Mouse (Mus musculus) myocyte (in vitro differentiated cells): ENCODE results near the gene Lsmem1. TPM values are rescaled to one million over a fixed set of nuclear protein-coding genes. Genes with fewer than 3 reads are reported as not detected.

Source experiments
- H3K27me3 ChIP-seq: one replicate; pipeline ENCODE4 v1.6.1; 2011; ENCODE audit not compliant: control insufficient read depth, insufficient read depth, insufficient read length
- H3K36me3 ChIP-seq: one replicate; pipeline ENCODE4 v1.6.1; 2011; ENCODE audit not compliant: control insufficient read depth, insufficient read depth
- H3K4me2 ChIP-seq: one replicate; pipeline ENCODE4 v1.6.1; 2011; ENCODE audit warnings: low read depth, control low read depth
- H3K4me3 ChIP-seq: one replicate; pipeline ENCODE4 v1.5.1; 2011; ENCODE audit warnings: mild to moderate bottlenecking, control low read depth, moderate library complexity
- H3K79me2 ChIP-seq: one replicate; pipeline ENCODE4 v1.6.1; 2011; ENCODE audit not compliant: control insufficient read depth, insufficient read depth
- H3ac ChIP-seq: one replicate; pipeline ENCODE4 v1.6.1; 2011; ENCODE audit not compliant: control insufficient read depth, insufficient read length
- CEBPB ChIP-seq: IDR thresholded peaks from 2 replicates; pipeline ENCODE4 v1.6.1; 2011; ENCODE audit warnings: mild to moderate bottlenecking, moderate library complexity; ENCODE audit not compliant: poor library complexity, insufficient read depth, severe bottlenecking
- MAX ChIP-seq: IDR thresholded peaks from one replicate; pipeline ENCODE4 v1.6.1; 2011; ENCODE audit warnings: low read depth, mild to moderate bottlenecking, control low read depth
- MYOD1 ChIP-seq, 3 experiments: IDR thresholded peaks; one replicate each; pipeline ENCODE4 v1.6.1; 2011; ENCODE audit warnings: control low read depth in 2 of 3, low read depth in 2 of 3, mild to moderate bottlenecking in 2 of 3, moderate library complexity in 1 of 3; ENCODE audit not compliant: insufficient read length in 2 of 3, control insufficient read depth in 1 of 3
- MYOG ChIP-seq, 3 experiments: IDR thresholded peaks; one replicate each; pipeline ENCODE4 v1.6.1; 2011; ENCODE audit warnings: control low read depth in 2 of 3, low read depth in 2 of 3, mild to moderate bottlenecking in 2 of 3; ENCODE audit not compliant: insufficient read length in 2 of 3, control insufficient read depth in 1 of 3, insufficient read depth in 1 of 3
- POLR2A ChIP-seq: IDR thresholded peaks from one replicate; pipeline ENCODE4 v1.6.1; 2011; ENCODE audit warnings: low read depth, mild to moderate bottlenecking, control low read depth, moderate library complexity; ENCODE audit not compliant: insufficient read length
- REST ChIP-seq: IDR thresholded peaks from one replicate; pipeline ENCODE4 v1.6.1; 2011; ENCODE audit warnings: mild to moderate bottlenecking, control low read depth, moderate library complexity; ENCODE audit not compliant: insufficient read depth, insufficient read length
- SRF ChIP-seq: IDR thresholded peaks from one replicate; pipeline ENCODE4 v1.6.1; 2011; ENCODE audit warnings: low read depth; ENCODE audit not compliant: control insufficient read depth, insufficient read length
- TCF3 ChIP-seq: IDR thresholded peaks from one replicate; pipeline ENCODE4 v1.6.1; 2011; ENCODE audit warnings: low read depth, control low read depth; ENCODE audit not compliant: insufficient read length
- USF1 ChIP-seq: IDR thresholded peaks from one replicate; pipeline ENCODE4 v1.6.1; 2011; ENCODE audit warnings: low read depth, mild to moderate bottlenecking, control low read depth, moderate library complexity
- polyA plus RNA-seq: library from polyadenylated mRNA; unstranded; fragments of >200 nt; fragmentation: generic; extraction: Trizol; gene quantifications from one replicate; pipeline ENCODE4 v1.2.1, GENCODE M21; 2012; ENCODE audit warnings: missing spikeins

Lsmem1 gene
- polyA plus RNA-seq, 1 experiment = 0.22 TPM

DNA sequence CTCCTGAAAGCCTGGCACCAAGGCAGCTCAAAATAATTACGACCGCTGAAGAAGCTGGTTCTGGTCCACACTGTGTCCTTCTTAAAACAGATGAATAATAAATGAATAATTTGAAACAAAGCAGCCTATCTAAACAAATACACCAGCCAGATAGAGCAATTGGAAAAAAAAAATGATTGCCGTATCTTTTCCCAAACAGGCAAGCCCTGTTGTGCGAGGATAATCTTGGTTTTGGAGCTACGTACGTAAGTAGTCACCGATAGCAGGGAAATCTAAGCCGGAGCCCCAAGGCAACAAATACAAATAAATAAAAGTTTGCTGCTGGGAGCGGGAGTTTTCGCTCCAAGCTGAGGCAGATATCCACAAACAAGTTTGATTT is 66.1 kb downstream of the Lsmem1 start:
- Histone ChIP-seq H3K4me2 (no peak overlapping the region), H3K79me2 (no peaks in the 10 kb centered on the region), H3K36me3 (no peaks in the 10 kb centered on the region), H3K4me3 (no peak overlapping the region), H3ac (no peak overlapping the region), H3K27me3 (no peaks in the 10 kb centered on the region)
- TF ChIP-seq POLR2A (no peak), REST (no peak), CEBPB (no peak), USF1 (no peak), MYOG (IDR thresholded peaks at IDR 0.05; ENCODE audit: control insufficient read depth in 1 of 3, insufficient read depth in 1 of 3, insufficient read length in 2 of 3, low read depth in 2 of 3) (no peak), MAX (no peak), SRF (no peak), TCF3 (no peak), MYOD1 (IDR thresholded peaks at IDR 0.05; ENCODE audit: control insufficient read depth in 1 of 3, insufficient read length in 2 of 3, low read depth in 2 of 3) (no peak)

Other genes starting within 250 kb of the Lsmem1 start
- 22.8 TPM for gene Arl4a, start 161.5 kb downstream of the Lsmem1 start, polyA plus RNA-seq
- gene Scin, start 65.3 kb downstream of the Lsmem1 start, polyA plus RNA-seq = 0.01 TPM
- gene Ifrd1, start 49.0 kb upstream of the Lsmem1 start, polyA plus RNA-seq = 84.7 TPM
- 12.0 TPM for gene Zfp277, start 246.4 kb upstream of the Lsmem1 start, polyA plus RNA-seq
- 0.73 TPM for gene Dock4, start 246.5 kb upstream of the Lsmem1 start, polyA plus RNA-seq